Mouse (Mus musculus): ENCODE measurements around the gene Lhx2.
A peak's percentile ranks its signal among the peaks of the same experiment; 100 is the strongest.

The Lhx2 gene

GRCm38 (mm10) chr2:38346881-38347764, 8.0 kb downstream of the Lhx2 start:
- peak; percentile 50 for DNase-seq (ENCODE audit: low read depth, low spot score)

GRCm38 (mm10) chr2:38347811-38348551, 8.9 kb downstream of the Lhx2 start:
- DNase-seq (ENCODE audit: low read depth, low spot score): peak; percentile 66

GRCm38 (mm10) chr2:38348660-38349420, 9.8 kb downstream of the Lhx2 start:
- DNase-seq (ENCODE audit: low read depth, low spot score): no peak

GRCm38 (mm10) chr2:38349447-38350350, 10.6 kb downstream of the Lhx2 start:
- no peak for DNase-seq (ENCODE audit: low read depth, low spot score)

- no peak for DNase-seq (ENCODE audit: low read depth, low spot score)
Measured at GRCm38 (mm10) chr2:38350386-38350785, 11.3 kb downstream of the Lhx2 start.

- peak; percentile 92 for DNase-seq (ENCODE audit: low read depth, low spot score)
Measured at GRCm38 (mm10) chr2:38350796-38351195, 11.7 kb downstream of the Lhx2 start.

- DNase-seq (ENCODE audit: low read depth, low spot score): peak; percentile 58
Measured at GRCm38 (mm10) chr2:38351641-38352320, 12.7 kb downstream of the Lhx2 start.

- DNase-seq (ENCODE audit: low read depth, low spot score): no peak
Measured at GRCm38 (mm10) chr2:38352321-38353007, 13.4 kb downstream of the Lhx2 start.

- no peak for DNase-seq (ENCODE audit: low read depth, low spot score)
Measured at GRCm38 (mm10) chr2:38353008-38353379, 13.9 kb downstream of the Lhx2 start.

- DNase-seq (ENCODE audit: low read depth, low spot score): no peak
Measured at GRCm38 (mm10) chr2:38353664-38354063, 14.6 kb downstream of the Lhx2 start.

GRCm38 (mm10) chr2:38354179-38354716, 15.2 kb downstream of the Lhx2 start:
- DNase-seq (ENCODE audit: low read depth, low spot score): no peak

- peak; percentile 63 for DNase-seq (ENCODE audit: low read depth, low spot score)
Measured at GRCm38 (mm10) chr2:38354717-38355510, 15.8 kb downstream of the Lhx2 start.

GRCm38 (mm10) chr2:38355731-38356427, 16.8 kb downstream of the Lhx2 start:
- peak; percentile 49 for DNase-seq (ENCODE audit: low read depth, low spot score)

GRCm38 (mm10) chr2:38356428-38357260, 17.6 kb downstream of the Lhx2 start:
- no peak for DNase-seq (ENCODE audit: low read depth, low spot score)

- no peak for DNase-seq (ENCODE audit: low read depth, low spot score)
Measured at GRCm38 (mm10) chr2:38357294-38358246, 18.5 kb downstream of the Lhx2 start.

- DNase-seq (ENCODE audit: low read depth, low spot score): no peak
Measured at GRCm38 (mm10) chr2:38358611-38359010, 19.5 kb downstream of the Lhx2 start.
